Mouse (Mus musculus) frontal cortex, postnatal 10 days (tissue): Measurements from ENCODE around the gene Gpr108.

Experiments
- DNase-seq, 2 experiments: peaks; one replicate each; pipeline ENCODE4 v3.0.0; 2022; ENCODE audit warnings: low spot score in 2 of 2, mixed read lengths in 1 of 2

Gpr108 gene

DNA sequence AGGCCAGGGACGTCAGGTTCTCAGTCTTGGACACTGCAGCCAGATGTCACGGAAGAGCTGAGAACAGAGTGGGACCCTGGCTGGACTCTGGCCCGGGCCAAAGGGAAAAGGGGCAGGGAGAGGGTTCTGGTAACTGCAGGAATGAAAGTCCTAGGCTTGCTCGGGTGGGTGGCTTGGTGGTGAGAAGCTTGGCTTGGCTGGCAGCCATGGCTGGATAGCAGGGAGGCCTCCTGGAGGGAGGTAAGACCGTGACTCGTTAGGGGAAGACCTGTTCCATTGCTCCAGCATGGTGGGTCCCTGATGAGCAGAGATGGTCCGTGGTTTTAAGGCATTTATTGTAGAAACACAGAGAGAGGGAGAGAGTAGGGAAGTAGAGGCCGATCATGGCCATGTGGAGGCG is 23.1 kb upstream of the Gpr108 start:
- DNase-seq: no peak

DNA sequence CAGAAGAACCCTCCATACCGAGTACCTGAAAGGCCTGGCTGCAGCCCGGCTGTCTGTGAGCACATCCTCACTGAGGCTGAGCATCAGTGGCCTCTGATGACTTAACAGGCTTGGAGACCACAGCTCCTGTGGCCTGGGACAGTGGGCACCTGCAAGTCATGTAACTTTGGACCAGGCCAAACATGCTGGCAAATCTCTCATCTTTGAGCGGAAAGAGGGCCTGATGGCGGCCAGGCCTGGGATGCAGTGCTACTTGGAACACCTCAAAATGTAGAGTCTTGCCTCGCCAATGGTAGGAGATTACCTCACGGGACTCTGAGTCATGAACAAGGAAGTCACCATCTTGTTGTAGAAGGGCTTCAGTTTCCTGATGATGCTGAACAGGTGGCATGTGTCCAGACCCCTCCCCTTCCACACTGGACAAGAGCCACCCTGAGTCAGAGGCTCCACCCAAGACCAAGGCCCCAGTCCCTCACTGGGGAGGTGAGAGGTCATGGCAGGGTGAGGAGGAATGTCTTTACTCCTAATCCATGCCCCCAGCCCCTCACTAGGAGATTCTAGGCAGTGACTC is 19.4 kb upstream of the Gpr108 start:
- DNase-seq: no peak

GRCm38 (mm10) chr17:57264972-57265945 is 17.0 kb upstream of the Gpr108 start:
- peak in 1 of 2 experiments; percentile 31 for DNase-seq

- no peak for DNase-seq
Observed at GRCm38 (mm10) chr17:57264164-57264563, 15.9 kb upstream of the Gpr108 start.

- no peak for DNase-seq
Observed at GRCm38 (mm10) chr17:57262901-57263550, 14.8 kb upstream of the Gpr108 start.

DNA sequence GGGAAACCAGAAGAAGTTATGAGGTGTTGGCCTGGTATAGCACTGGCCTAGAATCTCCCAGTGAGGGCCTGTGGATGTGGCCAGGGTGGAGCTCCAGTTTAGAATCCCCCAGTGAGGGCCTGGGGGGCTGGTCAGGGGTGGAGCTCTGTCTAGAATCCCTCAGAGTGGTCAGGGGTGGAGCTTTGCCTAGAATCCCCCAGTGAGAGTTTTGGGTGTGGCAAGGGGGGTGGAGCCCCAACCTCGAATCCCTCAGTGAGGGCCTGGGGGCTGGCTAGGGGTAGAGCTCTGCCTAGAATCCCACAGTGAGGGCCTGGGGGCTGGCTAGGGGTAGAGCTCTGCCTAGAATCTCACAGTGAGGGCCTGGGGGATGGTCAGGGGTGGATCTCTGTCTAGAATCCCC is 13.6 kb upstream of the Gpr108 start:
- no peak for DNase-seq

DNA sequence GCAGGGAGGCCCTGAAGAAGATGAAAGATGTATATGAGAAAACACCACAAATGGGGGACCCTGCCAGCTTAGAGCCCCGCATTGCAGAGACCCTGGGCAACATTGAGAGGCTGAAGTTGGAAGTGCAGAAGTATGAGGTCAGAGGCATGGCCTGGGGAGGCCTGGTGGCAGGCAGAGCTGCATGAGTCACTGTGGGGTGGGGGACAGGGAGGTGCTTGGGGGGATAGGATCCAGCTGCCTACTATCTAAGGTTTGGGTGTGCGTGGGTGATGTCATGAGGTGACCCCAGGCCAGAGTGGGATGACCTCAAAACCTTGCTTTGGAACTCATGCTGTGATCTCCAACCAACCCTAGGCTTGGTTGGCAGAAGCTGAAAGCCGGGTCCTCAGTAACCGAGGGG is 13.0 kb upstream of the Gpr108 start:
- DNase-seq: no peak

DNA sequence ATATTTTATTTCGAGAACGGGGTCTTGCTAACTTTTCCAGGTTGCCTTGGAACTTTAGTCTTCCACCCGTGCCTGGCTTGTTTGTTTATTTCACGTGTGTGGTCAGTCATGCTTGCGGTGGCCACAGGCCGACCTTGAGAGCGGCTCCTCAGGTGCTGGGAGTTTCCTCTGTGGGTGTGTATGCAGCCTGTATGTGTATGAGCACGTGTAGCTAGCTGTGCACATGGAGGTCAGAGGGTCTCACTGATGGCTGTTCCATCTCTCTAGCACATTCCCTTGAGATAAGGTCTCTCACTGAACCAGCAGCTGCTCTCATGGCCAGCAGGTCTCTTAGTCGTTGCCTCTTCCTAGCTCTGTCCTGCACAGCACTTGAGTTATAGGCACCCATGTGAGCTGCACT is 12.1 kb upstream of the Gpr108 start:
- DNase-seq: no peak

- DNase-seq: no peak
Observed at GRCm38 (mm10) chr17:57259742-57260141, 11.5 kb upstream of the Gpr108 start.

DNA sequence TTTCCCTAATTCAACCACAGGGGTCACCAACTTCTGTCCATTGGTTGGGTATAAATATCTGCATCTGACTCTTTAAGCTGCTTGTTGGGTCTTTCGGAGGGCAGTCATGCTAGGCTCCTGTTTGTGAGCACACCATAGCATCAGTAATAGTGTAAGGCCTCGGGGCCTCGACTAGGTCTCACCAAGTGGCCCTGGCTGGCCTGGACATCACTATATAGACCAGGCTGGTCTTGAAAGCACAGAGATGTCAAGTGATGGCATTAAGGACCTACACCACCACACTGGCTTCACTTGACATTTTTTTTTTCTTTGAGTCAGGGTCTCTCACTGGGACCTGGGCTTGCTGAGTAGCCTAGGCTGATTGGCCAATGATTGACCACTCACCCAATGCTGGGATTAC is 9.9 kb upstream of the Gpr108 start:
- no peak for DNase-seq

DNA sequence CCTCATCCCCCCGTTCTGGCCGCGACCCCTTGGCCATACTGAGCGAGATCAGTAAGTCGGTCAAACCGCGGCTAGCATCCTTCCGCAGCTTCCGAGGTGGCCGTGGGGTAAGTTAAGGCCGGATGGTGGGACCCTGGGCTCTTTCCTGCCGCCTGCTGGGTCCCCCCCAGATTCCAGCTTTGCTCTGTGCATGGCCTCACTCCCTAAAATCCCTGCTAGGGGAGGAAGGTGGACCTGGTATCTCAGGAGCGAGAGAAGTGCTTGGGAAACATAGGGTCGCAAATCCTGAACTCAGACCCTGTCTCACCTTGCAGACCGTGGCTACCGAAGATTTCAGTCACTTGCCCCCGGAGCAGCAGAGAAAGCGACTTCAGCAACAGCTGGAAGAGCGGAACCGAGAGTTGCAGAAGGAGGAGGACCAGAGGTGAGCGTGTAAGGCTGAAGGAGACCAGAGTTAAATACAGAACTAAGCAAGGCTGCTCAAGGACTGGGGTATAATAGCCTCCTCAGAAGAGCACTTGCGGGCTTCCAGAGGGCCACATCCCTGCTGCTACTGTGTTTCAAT is 8.8 kb upstream of the Gpr108 start:
- no peak for DNase-seq

DNA sequence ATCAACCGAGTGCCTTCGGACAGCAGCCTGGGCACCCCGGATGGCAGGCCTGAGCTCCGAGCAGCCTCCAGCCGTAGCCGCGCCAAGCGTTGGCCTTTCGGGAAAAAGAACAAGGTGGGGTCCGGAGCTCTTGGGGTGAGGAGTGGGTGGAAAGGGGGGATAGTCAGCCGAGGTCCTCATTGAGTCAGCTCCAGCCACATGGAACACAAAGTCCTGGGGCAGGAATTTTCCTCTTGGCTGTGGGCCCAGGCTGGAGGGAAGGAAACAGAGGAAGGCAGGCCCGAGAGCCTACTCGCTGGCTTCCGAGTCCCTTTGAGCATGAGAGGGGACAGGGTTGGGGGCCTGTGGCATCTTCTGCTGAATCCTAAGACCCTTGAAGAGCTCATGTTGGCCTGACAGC is 7.1 kb upstream of the Gpr108 start:
- no peak for DNase-seq

GRCm38 (mm10) chr17:57253306-57253705 is 5.1 kb upstream of the Gpr108 start:
- DNase-seq: no peak

- no peak for DNase-seq
Observed at GRCm38 (mm10) chr17:57251431-57251830, 3.2 kb upstream of the Gpr108 start.

DNA sequence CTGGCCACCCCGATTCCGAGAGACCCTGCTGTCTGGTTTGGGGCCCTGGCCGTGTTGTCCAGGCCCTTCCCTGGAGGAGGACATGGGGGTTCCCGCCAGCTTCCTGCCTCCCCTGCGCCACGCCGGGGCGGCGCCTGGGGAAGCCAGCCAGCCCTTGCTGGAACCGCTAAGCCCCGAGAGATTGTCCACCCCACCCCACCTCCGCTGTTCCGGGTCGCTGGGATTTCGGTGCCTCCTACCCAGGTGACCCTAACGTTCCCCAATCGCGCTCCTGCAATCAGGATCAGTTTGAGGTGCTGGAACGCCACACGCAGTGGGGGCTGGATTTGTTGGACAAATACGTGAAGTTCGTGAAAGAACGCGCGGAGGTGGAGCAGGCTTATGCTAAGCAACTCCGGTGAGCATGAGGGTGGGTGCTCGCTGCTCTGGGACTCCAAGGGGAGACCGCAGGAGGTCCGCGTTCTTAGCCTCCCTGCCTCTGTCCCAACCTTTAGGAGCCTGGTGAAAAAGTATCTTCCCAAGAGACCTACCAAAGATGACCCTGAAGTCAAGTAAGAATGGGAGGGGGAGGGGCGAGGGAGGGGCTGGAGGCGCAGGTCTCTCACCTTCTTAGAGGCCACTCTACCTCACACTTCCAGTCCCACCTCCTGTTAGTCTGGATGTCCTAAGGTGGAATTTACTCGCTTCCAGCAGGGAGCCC is 2.4 kb upstream of the Gpr108 start:
- no peak for DNase-seq

- peak; percentile 76 to 89 for DNase-seq
Observed at GRCm38 (mm10) chr17:57249186-57250181, 1.2 kb upstream of the Gpr108 start, which contains the start of gene Trip10. Gene Trip10, plus strand, starts transcription at chr17:57249455.

GRCm38 (mm10) chr17:57248771-57249170 is 525 bp upstream of the Gpr108 start:
- DNase-seq: peak in 1 of 2 experiments; percentile 21

- DNase-seq: peak; percentile 94 to 98
Observed at GRCm38 (mm10) chr17:57247393-57248200, 649 bp downstream of the Gpr108 start.

DNA sequence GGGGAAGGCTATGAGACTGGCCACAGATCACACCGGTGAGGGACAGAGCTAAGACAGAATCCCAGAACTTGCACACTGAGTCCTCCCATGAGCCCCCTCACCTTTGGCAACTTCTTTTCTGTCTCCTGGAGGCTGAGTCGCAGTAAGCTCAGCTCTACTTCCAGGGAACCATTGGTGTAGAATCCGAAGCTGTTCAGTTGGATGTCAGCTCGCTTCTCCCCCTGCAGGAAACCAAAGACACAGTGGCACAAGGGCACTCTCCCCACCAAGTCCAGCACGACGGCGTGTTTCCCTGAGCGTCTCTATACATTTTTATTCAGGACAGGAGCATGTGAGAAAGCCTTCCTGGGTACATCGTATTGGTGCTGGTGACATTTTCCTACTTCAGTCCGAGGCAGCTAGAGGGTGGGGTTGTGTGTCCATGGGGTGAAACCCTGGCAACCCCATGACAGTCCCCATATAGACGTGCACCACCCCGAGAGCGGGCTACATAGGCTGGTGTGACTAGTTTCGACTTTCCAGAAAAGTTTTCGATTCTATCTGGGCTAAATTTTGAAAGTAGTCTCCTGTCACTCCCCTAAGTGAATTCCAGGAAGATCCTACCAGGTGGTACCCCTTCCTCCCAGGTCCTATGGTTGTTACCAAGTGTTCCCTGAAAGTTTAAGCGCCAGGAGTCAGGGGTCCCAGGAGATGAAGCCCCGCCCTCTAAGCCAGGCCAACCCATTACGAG is 1.4 kb downstream of the Gpr108 start:
- DNase-seq: no peak
